Mouse (Mus musculus) spleen, postnatal 14 days (tissue): ENCODE data around the gene Syt1.

ENCODE experiments used
- DNase-seq, 2 experiments: peaks; one replicate each; pipeline ENCODE4 v3.0.0; 2021 to 2022; ENCODE audit warnings: low spot score in 2 of 2

Gene Syt1

DNA sequence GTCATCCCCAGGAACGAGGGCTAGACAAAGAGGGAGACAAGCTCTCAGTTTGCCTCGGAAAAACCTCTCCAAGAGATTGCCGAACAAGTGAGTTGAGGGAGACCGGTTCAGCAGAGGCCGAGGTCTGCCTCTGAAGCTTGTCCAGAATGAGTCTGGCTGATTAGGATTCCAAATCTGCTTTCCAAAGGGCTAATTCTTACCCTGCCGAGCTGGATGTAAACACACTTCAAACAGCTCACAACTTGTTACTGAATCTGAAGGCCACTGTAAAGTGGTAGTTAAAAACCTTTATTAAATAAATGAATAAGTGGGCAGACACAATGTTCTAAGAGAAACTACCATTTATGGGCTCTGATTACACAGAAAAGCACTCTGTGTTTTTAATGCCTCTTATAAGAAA is 491.6 kb downstream of the Syt1 start:
- no peak for DNase-seq

DNA sequence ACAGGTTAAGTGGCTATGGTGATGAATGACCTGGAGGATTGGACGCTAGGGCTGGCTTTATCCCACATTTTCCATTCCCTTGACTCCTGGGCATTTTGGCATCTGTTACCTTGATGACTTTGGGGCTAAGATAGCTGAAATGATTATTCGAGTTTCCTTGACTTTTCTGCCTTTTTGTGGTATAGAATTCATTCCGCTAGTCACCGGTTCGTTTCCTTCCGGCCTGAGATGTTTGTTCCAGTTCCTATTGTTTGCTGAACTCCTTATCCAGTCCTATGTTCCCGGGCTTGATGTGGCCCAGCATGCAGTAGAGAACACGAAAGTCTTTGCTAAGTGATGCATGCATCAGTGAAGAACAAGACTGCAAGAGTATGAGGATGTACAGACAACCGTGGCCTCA is 493.7 kb downstream of the Syt1 start:
- no peak for DNase-seq

DNA sequence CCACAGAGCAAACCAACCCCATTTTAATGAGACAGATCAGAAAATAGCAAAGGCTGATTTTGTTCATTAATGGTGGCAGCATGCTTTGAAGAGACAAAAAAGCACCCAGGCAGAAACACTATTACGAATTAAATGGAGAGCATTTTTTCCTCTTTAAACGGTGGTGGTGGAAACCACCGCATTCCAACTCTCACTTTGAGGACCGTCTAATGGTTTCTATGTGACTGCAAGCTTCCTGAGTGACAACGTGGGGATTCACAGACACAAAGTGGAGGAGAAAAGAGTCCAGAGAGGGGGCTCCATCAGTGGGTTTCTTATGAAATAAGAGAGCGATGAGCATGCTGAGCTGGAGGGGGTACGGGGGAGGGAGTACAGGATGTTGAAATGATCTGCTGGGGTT is 496.1 kb downstream of the Syt1 start:
- no peak for DNase-seq

DNA sequence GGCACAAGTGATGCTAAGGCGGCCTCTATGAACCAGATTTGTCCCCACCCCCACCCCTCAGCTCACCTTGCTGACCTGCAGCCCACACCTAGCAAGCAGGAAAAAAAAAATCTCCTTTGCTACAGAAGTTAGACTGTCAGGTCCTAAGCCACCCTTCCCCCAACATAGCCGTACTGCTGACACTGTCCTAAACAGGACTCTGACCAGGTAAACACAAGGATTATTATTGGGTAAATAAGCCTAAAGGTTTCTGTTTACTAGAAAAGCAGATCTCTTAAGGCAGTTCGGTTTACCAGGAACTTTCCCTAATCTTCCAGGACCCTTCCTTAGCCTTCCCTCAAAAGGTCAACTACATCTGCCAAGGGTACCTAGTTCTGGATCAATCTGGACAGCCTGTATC is 501.2 kb downstream of the Syt1 start:
- DNase-seq, result no peak

DNA sequence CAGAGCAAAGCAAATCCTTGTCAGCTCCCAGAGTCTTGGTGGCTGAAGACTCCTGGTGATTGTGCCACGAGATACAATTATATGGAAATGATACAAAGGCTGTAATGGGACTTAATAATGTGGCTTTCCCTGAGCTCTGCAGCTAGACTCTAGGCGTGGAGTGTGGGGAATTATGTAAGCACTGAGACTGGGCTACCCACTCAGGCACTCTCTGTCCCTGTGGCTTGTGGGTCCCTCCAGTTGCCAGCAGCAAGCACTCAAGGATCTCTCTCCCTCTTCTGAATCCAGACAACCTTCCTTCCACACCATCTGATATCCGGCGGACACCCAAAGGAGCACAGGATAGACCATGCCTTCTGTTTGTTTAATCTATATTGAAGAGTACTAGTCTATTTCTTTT is 503.9 kb downstream of the Syt1 start:
- no peak for DNase-seq

DNA sequence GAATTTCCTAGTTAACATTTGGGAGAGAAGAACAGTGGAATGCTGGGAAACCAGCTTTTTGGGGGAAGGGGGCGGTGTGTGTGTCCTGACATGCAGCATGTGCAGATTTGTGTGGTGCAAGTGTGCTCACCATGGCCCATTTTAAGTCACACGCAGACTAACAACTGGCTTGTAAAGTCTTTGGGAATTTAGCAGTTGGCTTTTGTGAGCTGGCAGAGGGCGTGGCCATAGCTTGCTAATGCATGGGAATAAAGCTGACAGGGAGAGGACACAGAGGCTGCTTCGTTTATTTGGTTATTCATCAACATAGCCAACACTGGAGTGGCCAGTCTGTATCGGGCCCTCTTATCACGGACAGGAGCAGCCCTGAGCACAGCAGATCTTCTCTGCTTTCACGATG is 505.9 kb downstream of the Syt1 start:
- DNase-seq, result no peak

DNA sequence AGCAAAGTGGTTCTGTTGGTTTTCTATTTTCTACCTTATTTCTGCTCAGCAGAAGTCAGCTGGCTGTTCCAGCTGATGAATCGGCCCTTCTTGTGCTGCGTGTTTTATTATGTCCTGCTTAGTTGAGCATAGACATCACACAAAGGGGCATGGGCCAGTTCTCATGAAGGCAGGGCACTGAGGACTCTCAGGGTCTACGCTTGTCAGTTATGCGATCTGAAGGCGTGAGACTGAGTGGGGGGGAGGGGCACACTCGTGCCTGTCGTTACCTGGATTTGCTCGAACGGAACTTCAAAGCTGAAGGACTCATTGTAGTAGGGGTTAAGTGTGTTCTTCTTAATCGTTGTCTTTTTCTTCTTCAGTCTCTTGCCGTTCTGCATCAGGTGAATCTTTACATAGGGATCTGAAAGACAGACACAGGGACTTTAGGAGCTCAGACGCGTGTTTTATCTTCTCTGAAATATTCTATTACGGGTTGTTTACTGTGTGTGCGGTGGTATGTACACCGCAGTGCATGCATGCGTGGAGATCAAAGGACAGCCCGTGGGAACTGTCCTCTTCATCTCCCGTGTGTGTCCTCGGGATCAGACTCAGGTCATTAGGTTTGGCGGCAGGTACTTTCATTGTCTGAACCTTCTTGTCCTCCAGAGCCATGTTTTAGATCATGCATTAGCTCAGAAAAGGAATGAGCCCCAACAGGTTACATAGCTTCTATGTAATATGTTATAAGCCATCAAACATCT is 506.5 kb downstream of the Syt1 start:
- no peak for DNase-seq

DNA sequence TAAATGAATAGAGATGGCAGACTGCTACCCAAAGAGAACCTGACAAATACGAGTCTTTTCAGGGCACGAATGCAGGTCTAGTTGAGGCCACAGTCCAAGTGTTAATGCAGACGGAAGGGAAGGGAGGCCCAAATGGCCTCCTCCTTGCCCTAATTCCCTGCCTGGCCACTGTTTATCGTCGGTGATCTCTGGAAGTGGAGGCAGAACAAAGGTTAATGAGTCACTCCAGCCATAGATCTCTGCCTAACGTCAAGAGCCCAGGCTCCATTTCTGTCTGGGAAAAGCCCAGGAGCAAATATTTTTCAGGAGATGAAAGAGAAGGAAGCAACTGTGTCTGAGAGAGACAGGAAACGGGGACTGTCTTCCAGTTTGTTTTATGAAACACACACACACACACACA is 520.6 kb downstream of the Syt1 start:
- DNase-seq, result no peak

DNA sequence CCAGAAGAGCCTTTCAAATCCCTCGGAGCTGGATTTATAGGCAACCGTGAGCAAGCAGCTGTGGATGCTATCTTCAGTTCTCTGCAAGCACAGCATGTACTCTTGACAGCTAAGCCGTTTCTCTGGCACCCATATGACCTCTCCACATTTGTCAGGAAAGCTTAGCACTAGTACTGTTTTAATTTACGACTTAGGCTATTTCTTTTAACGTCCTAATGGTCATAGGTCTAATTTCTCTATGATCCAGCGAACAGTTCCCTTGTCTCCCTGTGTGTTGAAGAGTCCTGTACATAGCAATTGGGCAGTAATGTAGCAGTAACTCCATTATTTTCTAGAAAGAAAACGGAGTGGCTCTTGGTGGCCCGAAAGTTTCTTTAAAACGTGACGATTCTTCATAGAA is 526.8 kb downstream of the Syt1 start:
- DNase-seq, result no peak

DNA sequence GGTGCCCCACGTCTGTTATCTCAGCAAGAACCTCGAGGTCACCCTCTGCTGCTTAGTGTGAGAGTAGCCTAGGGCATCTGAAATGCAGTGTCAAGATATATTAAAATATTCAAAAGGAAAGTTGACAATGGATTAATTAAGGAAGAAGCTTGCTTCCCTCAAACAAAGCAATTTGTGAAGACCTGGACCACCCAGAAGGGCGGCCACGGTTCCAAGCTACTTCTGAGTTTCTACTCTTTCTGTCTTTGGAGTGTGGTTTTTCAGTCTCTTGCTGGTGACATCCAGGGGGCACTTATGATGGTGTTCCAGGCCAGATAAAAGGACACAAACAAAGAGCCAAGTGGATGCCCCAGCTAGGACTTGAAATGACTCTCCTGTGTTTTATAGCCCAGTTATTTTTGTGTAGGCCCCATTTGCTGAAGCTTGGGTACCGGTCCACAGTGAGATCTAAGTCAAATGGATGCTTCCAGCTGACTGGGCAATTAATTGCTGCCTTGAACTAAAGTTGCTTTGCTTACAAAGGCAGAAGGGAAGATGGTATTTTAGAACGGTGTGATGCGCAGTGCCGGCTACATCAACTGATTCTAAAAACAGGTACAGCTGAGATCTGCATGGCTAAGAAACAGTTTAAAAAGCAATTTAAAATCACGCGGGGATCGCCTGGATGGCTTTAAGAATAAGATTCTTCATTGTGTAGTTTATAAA is 530.5 kb downstream of the Syt1 start:
- DNase-seq, result no peak

DNA sequence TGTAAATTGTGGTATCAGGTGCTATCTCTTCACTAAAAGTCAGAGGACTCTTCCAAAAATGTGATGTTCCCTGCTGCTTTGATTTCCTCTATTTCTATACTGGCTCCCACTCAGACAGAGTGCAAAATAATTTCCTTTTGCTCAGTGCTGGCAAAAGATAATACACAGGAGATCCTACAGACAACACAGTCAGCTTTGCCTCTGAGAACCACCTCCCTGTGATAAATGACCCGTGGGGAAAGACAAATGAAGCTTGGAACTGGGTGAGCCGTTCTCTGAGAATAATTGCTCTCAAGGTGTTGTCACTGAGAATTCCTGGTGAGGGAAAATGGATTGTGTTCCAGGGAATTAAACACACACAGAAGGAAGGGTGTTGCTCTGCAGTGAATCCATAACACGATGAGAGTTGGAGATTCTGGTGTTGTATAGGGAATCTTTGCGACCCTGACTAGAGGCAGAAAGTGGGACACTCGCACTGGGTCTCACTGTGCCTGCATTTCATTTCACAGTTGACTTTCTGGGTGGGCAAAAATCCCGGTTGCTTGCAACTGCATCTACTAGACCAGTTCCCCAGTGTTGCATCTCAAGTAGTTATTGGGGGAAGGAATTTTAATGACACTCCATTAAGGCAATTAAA is 540.3 kb downstream of the Syt1 start:
- no peak for DNase-seq

DNA sequence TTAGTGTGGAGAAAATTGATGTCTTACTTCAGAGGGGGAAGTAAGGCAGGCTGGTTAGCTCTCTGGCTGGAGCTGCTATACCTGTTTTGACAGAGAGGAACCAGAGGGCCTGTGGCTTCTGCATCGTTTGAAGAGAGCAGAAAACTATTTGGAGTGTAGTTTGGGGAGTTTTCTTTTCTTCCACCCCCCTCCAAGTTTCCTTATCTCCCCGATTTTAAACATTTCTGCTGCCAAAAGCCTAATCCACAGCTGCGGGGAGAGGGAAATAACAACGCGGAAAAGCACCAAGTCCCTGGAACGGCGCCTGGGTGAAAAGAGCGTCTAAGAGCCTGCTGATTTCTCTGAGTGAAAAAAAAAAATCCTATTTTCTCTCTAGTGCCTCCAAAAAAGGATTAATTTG is 544.2 kb downstream of the Syt1 start:
- no peak for DNase-seq

DNA sequence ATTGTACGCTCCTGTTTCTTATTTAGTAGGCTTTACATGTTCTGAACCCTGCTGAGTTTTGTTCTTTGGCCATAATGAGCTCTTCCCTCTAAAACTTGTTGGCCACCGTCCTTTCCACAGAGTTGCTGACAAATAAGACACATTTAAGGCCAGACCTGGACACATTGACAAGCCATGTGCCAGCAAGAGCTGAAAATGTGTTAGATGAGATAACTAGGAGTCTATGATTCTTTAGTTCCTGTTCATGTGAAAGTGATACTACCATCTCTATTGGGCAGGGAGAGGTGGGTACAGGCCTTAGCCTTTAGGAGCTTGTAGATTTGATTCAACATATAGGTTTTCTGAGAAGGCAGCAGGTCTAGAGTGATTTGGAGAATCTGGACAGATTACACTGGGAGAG is 548.9 kb downstream of the Syt1 start:
- no peak for DNase-seq

DNA sequence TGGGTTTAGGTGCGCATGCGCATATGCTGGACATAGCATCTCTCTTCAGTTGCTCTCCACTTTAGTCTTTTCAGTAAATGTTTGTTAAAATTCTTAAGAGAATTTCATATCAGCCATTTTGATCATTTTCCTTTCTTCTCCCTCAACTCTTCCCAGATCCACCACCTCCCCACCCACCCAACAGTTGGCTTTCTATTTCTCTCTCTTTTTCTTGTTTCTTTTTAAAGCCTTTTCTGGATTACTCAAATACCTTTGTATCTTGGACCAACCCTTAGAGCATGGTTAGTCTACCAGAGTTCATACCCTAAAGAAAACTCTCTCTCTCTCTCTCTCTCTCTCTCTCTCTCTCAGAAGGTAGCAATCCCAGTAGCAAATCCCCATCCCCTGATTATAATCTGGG is 553.7 kb downstream of the Syt1 start:
- no peak for DNase-seq

DNA sequence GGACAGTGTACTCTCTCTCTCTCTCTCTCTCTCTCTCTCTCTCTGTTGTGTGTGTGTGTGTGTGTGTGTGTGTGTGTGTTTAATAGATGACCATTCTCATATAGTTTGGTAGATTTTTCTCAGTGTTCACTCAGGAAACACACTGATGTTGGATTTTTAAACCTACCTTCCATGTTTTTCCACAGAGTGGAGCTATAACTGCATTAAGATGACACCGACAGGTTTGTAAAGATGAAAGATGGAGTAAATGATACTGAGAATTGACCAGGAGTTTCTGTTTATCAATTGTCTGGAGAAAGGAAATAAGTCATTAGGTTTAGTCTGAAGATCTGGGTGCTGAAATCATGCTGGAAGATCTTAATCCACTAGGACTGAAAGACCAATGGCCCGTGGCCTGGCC is 554.9 kb downstream of the Syt1 start:
- no peak for DNase-seq

DNA sequence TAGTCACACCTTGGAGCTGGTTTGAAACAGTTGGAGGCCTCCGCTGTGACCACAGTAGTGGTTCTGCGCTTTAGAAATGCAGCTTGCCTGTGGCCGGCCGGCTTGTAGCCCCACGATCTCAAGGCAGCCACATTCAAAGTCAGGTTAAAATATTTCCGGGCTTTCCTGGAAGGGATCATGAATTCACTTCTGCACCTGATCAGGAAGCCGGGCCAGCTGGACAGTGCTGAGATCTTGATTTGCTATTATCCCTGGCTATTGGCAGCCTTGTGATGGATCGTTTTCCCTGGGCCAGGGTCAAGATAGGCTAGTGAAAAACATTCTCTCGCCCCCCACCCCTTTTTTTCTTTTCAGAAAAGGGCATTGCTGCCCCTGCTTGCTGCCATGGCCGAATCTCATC is 555.6 kb downstream of the Syt1 start:
- DNase-seq, result no peak

DNA sequence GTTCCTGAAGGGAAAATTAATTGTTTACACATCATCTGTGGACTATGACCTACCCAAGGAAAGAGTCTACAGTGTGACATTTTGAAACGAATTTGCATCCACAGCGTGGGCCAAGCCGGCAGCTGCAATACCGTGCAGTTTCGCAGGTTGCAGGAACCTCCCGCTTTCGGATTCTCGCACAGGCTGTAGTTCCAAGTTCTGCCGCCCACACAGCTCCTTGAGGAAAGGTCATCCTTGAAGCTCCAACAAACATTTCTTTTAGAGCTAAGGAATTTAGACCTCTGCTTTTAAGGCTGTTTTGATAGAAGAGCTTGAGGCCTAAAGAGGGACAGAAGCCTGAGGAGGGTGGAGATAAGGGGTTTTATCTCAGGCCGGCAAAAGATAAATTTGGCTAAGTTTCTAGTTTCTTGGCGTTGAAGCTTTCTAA is 556.1 kb downstream of the Syt1 start:
- DNase-seq, result no peak

DNA sequence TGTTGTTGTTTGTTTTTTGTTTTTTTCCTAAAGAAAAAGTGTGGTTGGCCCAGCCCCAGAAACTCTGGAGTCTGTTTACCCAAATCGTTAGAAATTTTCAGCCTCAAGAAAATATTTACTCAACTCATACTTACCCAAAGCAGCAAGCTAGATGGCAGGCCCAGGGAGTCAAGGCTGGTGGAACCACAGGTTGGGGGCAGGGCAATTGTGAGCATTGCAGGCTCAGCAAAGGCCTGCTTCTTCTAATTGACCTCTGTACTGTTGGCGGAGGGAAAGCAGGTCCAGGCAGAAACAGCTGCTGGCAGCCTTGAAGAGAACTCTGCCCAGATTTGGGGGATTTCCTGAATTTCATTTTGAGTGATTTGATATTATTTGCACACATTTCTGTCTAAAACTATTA is 557.2 kb downstream of the Syt1 start:
- no peak for DNase-seq

DNA sequence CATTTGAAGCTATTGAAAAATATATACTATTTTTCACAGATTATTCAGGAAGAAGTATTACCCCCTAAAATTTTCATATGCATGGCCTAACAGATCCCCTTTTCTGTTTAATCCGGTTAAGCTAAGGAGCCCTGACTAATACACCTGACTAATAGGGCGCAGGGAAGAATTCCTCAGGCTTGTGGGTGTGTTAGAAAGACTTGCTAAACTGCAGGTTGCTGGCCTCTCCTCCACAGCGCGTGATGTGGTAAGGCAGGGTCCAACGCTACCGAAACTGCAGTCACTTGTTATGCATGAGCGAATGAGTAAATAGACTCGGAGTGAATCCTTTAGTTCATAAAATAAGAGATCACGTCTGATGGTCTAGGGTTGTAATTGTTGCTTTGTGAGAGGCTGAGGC is 558.4 kb downstream of the Syt1 start:
- no peak for DNase-seq

DNA sequence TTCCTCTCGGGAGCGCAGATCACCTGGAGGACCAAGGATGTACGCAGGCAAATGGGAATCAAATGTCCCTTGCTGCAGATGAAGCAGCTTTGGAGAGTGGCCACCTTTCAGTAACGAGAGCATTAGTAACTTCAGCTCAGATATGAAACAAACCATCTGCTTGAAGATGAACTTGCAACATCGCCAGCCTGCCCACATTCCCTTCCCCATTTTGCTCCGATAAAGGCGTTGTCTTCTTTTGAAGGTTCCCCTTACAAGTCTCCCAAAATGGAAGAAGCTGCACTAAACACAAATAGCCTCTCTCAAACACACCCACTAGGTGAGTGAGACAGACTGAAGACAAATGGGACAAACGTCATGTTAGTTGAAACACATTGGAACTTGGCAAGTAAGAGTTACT is 559.3 kb downstream of the Syt1 start:
- no peak for DNase-seq

DNA sequence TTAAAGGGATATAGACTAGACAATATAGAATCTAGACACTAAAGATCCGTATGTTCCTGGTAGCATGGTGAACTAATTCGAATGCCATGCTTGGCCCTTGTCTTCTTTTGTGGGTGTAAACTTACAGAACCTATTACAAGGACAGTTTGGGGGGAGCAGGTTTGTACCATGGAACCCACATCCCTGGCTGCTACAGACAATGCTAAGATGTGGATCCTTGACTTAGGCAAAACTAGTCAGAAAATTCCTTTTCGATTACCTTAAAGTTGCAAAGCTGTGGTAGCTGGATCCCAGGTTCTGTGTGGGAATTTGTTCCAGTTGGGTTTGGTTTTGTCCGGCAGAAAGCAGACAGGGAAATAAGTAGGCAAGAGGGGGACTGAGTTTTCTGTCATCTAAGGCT is 560.4 kb downstream of the Syt1 start:
- DNase-seq, result no peak

DNA sequence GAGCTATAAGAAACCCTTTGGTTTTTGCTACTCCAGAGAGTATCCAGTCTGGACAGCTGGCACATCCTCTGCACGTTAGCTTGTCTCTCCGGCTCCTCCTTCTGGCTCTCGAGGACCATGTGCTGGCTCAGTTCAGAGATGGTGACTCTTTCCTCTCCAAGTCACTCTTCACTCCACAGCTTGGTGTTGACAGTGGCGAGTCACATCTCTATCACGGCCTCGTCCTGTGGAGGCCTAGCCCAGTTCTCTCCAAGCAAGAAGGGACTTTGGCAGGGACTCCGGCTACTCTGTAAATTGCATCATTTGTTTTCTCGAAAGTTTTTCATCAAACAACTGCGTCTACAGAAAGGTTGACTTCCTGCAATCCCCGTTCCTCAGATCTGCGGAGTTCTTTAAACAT is 562.4 kb downstream of the Syt1 start:
- DNase-seq, result no peak
